Mouse (Mus musculus): ENCODE data around the gene Vmn1r188. TPM values are rescaled to one million over a fixed set of nuclear protein-coding genes. Genes with fewer than 3 reads are reported as not detected.

The Vmn1r188 gene
- polyA plus RNA-seq (2012; ENCODE audit: low replicate concordance): not detected in 2 replicates

GRCm38 (mm10) chr13:22084140-22084539, at the start of gene Vmn1r188:
Gene Vmn1r188 (plus strand): TSS chr13:22084440.

GRCm38 (mm10) chr13:22035267-22036148, 48.7 kb upstream of the Vmn1r188 start, which contains the start of the genes Hist1h2ah and Hist1h2bk:
Gene Hist1h2ah (minus strand): TSS chr13:22035568.
Gene Hist1h2bk (plus strand): TSS chr13:22035870.

GRCm38 (mm10) chr13:22041142-22041536, 43.1 kb upstream of the Vmn1r188 start, which contains the start of gene Hist1h4i:
Gene Hist1h4i (minus strand): TSS chr13:22041362.

GRCm38 (mm10) chr13:22042568-22043502, 41.4 kb upstream of the Vmn1r188 start, which contains the start of the genes Hist1h2ag and Hist1h2bj:
Gene Hist1h2ag (minus strand): TSS chr13:22042944.
Gene Hist1h2bj (plus strand): TSS chr13:22043214.

GRCm38 (mm10) chr13:22105724-22106123, 21.5 kb downstream of the Vmn1r188 start, which contains the start of gene Vmn1r189:
Gene Vmn1r189 (minus strand): TSS chr13:22105824.

Other genes starting within 250 kb of the Vmn1r188 start
- gene Zfp184, start 139.3 kb upstream of the Vmn1r188 start, polyA plus RNA-seq (2012; ENCODE audit: low replicate concordance): 0.08 and 0.25 TPM in 2 replicates
- gene Pom121l2, start 103.2 kb upstream of the Vmn1r188 start, polyA plus RNA-seq (2012; ENCODE audit: low replicate concordance): not detected in 2 replicates
- 0.55 and 1.3 TPM in 2 replicates for gene Prss16, start 74.7 kb upstream of the Vmn1r188 start, polyA plus RNA-seq (2012; ENCODE audit: low replicate concordance)
- gene Hist1h2ah, start 48.9 kb upstream of the Vmn1r188 start, polyA plus RNA-seq (2012; ENCODE audit: low replicate concordance): 0.54 and 2.4 TPM in 2 replicates
- gene Hist1h2bk, start 48.6 kb upstream of the Vmn1r188 start, polyA plus RNA-seq (2012; ENCODE audit: low replicate concordance): 2.3 and 6.0 TPM in 2 replicates
- 17.4 and 21.6 TPM in 2 replicates for gene Hist1h4i, start 43.1 kb upstream of the Vmn1r188 start, polyA plus RNA-seq (2012; ENCODE audit: low replicate concordance)
- 5.8 and 8.8 TPM in 2 replicates for gene Hist1h2ag, start 41.5 kb upstream of the Vmn1r188 start, polyA plus RNA-seq (2012; ENCODE audit: low replicate concordance)
- 4.1 and 4.8 TPM in 2 replicates for gene Hist1h2bj, start 41.2 kb upstream of the Vmn1r188 start, polyA plus RNA-seq (2012; ENCODE audit: low replicate concordance)
- gene Vmn1r189, start 21.4 kb downstream of the Vmn1r188 start, polyA plus RNA-seq (2012; ENCODE audit: low replicate concordance): not detected in 2 replicates
- gene Vmn1r191, start 99.5 kb downstream of the Vmn1r188 start, polyA plus RNA-seq (2012; ENCODE audit: low replicate concordance): not detected in 2 replicates
- not detected in 2 replicates for gene Vmn1r192, start 106.7 kb downstream of the Vmn1r188 start, polyA plus RNA-seq (2012; ENCODE audit: low replicate concordance)
- gene Vmn1r193, start 138.7 kb downstream of the Vmn1r188 start, polyA plus RNA-seq (2012; ENCODE audit: low replicate concordance): not detected in 2 replicates
- gene Vmn1r194, start 159.8 kb downstream of the Vmn1r188 start, polyA plus RNA-seq (2012; ENCODE audit: low replicate concordance): not detected in 2 replicates
- gene Vmn1r195, start 186.1 kb downstream of the Vmn1r188 start, polyA plus RNA-seq (2012; ENCODE audit: low replicate concordance): not detected in 2 replicates
- not detected in 2 replicates for gene Vmn1r196, start 205.5 kb downstream of the Vmn1r188 start, polyA plus RNA-seq (2012; ENCODE audit: low replicate concordance)
- not detected in 2 replicates for gene Vmn1r197, start 240.1 kb downstream of the Vmn1r188 start, polyA plus RNA-seq (2012; ENCODE audit: low replicate concordance)